Mouse (Mus musculus) megakaryocyte, embryonic 14.5 days (primary cell): ENCODE measurements around the gene Slamf8.

Experiments
- FLI1 ChIP-seq: IDR thresholded peaks from 2 replicates; pipeline ENCODE4 v1.6.1; 2012; ENCODE audit warnings: low read length, inconsistent platforms, mixed read lengths
- GATA1 ChIP-seq: IDR thresholded peaks from 3 replicates; pipeline ENCODE4 v1.6.1; 2012; ENCODE audit warnings: mixed read lengths, low read length, inconsistent platforms, borderline replicate concordance

DNA sequence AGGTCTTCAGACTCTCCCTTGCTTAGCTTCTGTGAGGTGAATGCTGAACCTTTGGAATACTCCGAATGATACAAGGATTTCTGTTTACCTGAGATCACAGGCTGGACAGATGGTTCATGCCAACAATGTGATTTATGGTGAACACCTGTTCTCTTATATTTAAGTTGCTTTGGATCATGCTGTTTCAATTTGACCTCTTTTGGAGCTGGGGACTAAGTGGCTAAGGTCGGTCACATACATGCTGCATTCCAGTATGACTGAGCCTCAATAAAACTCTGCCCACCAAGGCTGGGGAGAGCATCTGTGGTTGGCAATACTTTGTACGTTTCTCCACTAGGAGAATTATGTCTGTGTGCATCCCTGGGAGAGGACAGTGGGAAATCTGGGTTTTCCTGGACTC, 33.7 kb upstream of the Slamf8 start:
- TF ChIP-seq FLI1 (no peak), GATA1 (no peak)
